Mouse (Mus musculus) mesoderm, embryonic 11.5 days (tissue): ENCODE measurements around the gene Rabgef1.

Source experiments
- DNase-seq: peaks from one replicate; pipeline ENCODE4 v3.0.0-alpha.2; 2012; ENCODE audit warnings: low read depth, low spot score

The Rabgef1 gene

DNA sequence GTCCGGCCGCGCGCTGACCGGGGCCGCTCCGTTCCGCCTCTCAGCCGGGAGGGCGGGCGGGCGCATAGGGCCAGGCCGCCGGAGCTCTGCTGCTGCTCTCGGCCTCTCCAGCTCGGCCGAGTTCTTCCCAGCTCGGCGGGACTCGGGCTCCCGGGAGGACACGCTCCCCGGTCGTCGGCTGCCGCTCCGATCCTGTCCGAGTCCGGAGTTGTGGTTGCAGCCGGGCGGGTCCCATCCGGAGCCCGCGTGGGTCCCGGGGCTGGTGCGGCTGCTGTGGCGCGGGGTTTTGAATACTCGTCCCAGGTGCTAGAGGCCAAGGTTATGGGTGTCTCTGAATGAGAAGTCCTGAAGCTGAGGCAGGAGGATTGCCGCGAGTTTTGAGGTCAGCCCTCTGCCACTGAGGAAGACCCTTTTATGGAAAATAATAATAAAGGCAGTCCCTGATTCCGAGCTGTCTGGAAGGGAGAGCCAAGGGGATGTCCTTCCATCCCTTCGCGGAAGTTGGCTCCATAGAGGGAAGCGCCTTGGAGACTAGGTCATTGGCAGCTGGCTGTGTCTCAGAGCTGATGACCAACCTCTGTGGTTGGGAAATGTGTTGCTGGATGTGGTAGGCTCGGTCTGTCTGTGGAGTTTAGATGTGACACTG, 481 bp downstream of the Rabgef1 start:
- DNase-seq = peak; percentile 50

DNA sequence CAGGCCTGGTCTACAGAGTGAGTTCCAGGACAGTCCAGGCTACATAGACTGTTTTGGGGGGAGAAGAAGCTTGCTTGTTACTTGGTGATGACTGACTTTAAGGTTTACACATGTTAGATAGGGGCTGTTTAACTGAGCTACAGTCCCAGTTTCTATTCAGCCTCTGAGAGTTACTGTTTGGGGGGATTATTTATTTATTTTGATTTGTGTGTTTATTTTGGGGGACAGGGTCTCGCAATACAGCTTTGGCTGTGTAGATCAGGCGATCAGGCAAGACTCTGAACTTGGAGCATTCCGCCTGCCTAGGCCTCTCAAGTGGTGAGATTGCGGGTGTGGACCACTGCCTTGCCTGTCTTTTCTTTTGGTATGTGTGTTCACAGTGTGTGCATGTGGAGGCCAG, 1.4 kb downstream of the Rabgef1 start:
- DNase-seq = no peak

DNA sequence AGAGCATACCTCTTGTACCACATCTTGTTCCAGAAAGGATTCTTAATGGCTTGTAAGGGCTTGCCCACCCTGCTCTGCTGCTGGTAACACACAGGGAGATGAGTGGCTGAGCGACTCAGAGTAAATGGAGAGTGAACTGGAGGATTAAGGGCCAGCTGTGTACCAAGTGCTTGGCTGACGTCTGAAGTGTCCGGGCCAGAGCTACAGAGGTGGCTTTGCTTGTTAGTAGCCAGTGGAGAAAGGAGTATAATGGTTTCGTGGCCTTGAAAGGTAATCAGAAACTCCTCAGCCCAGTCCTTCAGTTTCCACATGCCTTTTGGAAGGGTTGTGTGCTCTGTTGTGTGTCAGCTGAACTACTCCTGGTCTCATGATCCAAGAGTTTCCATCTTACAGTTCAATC, 6.3 kb downstream of the Rabgef1 start:
- DNase-seq = no peak

DNA sequence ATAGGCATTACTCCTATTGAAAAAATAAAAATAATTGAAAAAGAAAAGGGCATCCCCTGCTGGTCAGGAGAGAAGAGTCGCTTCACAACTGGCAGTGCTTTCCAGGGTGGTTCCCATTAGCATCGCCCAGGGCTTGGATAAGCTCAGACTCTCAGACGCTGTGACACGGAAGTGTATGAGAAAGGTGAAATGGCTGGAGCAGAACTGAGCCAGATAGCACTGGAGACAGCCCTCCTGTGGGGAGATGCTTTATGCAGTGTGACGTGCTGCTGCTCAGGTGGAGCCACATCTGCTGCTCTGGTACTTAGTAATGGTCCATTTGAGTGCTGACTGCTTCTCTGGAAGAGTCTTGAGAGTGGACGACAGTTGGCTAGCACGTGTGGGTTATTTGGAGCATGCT, 8.8 kb downstream of the Rabgef1 start:
- no peak for DNase-seq

DNA sequence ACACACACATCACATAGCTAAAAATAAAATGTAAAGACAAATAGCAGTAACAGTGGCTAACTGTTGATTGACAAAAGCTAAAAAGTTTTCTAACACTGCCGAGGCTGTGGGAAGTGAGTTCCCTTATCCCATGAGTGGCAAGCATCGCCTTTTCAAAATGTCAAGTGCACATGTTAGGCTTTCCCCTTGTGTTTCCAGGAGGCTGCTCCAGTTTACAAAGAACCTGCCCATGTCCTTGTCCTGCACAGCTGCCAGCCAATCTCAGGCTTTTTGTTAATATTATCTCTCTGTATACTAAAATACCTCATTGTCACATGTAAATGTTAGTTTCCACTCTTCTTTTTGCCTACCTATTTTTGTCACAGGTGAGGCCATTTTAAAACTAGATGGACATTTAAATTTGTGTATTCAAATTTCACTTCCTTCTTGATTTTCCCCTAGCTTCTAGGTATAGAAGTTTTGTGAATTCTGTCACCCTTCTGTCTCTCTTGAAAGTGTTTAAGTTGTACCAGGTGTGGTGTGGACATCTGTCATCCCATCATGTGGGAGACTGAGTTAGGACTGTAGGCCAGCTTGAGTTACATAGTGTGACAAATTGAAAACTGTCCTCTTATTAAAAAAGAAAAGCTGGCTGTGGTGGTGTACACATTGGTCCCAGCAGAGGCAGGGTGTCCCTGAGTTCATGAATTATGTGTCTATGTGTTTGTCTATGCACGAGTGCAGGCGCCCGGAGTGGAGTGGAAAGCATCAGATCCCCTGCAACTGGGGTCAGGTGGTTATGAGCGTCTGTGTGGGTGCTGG, 10.3 kb downstream of the Rabgef1 start:
- no peak for DNase-seq

DNA sequence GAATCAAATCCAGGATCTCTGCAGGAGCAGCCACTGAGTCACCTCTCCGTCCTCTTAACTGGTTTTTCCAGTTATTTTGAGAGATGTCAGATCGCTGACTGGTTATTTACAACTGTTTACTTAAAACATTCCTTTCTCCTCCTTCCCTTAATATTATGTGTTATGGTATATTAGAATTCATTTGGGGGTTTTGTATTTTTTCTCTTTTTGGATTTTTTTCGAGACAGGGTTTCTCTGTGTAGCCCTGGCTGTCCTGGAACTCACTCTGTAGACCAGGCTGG, 10.9 kb downstream of the Rabgef1 start:
- DNase-seq = no peak

DNA sequence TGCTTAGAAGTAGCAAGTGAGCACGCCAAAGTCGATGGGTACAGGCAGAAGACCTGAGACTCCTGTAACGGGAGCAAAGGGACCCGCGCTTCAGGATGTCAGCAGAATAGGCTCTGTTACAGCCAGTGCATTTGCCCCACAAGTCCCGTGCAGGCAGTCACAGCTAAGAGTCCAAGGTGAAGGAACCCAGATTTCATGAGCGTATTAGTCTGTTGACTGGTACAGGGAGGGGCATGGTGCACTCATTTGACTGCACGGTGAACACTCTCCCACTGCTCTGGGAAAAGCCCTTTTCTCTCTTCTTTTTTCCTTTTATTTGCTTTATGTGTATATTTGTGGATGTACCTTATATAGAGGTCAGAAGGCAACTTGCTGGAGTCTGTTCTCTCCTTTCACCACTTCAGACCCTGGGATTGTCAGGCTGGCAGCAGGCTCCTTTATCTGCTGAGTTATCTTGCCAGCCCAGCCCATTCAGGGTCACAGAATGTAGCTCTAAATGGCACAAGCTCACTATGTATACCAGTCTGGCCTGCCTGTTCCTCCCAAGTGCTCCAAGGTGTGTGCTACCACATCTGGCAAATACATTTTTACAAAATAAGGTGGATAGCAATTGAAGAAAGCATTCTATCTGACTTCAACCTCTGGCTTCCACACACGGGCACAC, 12.7 kb downstream of the Rabgef1 start:
- no peak for DNase-seq

DNA sequence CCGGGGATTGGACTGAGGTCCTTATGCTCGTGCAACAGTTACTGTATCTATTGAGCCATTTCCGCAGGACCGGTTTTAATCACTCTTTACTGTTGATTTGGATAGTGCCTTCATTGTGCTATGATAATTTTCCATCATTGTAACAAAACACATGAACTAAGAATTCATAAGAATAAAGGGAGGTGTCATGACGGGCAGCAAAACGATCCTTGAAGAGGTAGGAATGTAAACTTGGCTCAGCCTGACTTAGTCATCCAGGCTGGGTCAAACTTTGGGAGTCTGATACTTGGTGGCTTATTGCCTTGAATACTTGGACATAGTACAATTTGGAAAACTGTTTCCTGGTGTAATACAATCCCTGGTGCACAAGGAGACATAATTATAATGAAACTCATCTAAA, 13.7 kb downstream of the Rabgef1 start:
- no peak for DNase-seq

DNA sequence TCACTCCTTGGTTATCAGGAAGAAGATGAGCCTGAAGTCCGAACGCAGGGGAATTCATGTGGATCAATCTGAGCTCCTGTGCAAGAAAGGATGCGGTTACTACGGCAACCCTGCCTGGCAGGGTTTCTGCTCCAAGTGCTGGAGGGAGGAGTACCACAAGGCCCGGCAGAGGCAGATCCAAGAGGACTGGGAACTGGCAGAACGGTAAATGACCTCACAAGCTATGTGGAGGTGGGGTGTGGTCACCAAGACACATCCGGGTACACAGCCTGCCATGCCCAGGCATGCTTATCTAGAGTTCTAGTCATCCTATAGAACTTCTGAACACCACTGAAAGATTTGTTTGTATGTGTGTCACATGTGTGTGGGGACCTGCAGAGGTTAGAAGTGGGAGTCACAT, 15.8 kb downstream of the Rabgef1 start:
- no peak for DNase-seq

DNA sequence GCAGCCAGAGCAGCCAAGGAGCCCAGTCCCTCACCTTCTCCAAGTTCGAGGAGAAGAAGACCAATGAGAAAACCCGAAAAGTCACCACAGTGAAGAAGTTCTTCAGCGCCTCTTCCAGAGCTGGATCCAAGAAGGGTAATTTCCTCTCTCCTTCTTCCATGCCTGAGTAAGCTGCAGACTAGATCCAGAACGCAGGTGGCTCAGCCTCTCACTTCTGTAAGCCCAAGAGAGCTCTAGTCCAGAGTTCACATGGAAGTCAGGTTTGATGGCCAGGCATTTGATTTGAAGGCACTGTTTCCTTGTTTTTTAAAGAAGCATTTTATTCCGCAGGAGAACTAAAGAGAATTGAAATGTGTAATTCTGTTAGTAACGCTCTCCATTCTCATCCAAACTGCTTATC, 19.3 kb downstream of the Rabgef1 start:
- DNase-seq = no peak

DNA sequence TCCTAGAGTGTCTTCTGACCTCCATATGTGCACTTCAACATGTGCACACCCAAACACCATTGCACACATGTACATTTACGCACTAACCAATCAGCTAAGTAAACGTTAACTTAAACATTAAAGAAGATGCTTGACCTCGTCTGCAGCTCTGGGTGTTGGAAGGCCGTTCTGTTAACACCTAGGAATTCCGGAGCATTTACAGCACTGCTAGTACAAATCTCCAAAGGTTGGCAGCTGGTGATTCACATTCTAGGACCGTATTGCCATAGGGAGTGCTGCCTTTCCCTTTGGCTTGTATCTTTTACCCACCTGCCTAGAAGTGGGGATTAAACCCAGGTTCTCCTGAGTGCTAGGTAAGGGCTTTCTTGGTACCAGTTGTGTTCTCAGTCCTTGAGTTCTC, 20.3 kb downstream of the Rabgef1 start:
- no peak for DNase-seq

DNA sequence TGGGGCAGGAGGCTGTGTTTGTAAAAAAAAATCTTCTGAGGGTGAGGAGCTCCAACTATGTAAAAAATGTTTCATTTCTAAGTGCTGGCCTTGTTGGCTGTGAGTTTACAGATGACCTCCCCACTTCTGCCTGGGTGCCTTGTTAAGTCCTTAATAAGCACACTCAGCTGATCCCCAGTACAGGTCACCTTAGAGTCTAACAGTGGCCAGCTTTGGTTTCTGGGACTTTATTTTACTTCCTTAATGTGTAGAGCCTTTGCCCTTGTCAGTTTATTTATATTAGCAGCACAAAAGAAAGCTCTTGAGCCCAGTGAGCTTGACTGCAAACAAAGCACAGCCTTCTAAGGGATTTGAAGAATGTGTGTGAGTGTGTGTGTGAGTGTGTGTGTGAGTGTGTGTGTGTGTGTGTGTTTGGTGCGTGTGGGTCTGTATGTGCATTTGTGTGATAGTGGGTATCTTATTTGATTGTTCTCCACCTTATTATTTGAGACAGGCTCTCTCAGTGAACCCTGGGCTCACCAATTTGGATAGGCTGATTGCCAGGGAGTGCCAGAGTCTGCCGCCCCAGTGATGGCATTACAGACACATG, 20.9 kb downstream of the Rabgef1 start:
- DNase-seq = no peak

DNA sequence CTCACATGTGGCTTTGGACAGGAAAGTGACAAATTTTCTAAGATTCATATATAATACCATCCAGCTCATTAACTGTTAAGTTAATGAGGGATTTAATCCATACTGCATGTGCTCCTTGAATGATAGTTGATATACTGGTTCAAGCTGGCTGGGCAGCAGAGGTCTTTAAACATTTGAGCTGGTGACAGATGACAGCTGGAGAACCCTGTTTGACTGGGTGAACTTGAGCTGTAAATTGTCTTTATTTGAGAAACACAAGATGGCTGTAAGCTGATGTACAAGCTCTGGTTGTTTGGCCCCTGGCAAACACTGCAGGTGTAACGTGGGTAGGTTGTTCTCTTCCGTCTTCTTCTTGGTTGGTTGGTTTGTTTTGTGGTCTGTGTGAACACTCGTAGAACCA, 22.2 kb downstream of the Rabgef1 start:
- no peak for DNase-seq

DNA sequence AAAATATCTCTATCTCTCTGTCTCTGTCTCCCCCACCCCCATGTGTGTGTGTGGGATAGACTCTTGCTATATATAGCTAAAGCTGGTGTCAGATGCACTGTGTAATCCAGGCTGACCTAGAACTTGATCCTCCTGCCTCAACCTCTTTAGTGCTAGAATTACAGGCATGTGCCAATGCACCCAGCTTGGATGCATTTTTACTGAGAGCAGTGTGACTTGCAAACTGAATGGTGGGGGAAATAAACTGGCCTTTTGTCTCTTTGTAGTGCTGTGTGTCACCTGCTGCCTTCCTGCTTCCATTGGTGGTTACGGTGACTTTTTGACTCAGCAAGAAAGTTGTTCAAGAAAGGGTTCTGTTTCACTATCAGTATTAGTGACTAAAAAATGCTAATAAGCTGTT, 24.7 kb downstream of the Rabgef1 start:
- DNase-seq = no peak

DNA sequence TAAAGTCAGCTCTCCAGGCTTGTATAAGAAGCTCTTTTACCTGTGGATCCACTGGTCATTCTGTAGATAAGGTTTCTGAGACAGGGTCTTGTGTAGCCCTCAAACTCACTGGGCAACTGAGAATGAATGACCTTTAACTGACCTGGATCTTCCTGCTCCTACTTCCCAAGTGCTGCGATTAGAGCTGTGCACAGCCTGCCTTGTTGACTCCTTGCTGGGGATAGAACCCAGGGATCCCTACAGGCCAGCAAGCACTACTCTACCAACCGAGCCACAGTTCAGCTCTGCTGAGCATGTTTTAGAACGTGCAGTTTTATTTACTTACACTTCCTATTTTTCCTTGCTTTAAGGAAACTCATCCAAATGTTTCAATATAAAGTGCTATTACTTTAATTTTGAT, 25.9 kb downstream of the Rabgef1 start:
- DNase-seq = no peak

DNA sequence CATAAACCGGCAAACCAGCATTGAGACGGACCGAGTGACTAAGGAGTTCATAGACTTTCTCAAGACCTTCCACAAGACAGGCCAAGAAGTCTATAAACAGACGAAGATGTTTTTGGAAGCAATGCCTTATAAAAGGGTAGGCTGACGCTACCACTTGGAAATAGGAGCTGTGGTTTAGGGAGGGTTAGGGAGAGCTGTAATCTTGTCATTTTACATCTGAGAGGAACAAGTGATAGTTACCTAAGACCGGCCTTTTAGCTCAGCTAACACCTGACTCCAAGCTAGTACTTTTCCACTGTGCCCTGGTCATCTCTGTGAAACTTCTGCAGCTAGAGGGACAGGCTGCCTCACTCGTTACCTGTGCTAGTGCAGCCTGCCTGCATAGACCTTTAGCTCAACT, 26.4 kb downstream of the Rabgef1 start:
- no peak for DNase-seq

DNA sequence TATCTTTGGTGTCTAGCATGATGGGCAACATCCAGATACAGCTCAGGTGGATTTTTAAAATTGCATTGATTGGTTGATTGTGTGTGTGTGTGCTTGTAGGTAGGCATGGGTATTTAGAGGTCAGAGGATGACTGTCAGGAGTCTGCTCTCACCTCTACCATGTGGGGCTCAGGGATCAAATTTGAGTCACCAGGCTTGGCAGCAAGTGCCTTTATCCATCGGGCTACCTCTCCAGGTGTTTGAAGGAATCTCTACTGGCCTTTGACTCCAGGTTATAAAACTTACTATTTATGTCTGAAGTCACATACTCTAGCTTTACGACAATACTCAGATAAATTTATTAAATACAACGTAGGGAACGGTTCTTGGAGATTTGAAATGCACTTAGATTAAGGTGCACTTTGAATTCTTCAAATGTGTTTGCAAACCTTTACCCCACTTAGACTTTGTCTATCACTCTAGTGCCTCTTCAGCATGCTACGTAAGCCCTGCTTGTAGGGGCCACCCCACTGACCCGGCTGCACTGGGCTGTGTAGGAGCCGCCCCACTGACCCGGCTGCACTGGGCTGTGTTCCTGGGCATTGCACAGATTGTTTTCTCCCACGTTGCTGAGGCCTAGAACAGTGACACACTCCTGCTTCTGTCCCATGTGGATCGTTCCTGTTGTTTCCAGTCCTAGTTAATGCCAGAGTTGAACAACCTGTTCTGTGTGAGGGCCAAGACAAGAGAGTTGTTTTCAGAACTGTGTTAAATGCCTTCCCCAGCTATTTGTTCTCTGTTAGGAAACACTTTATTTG, 28.8 kb downstream of the Rabgef1 start:
- no peak for DNase-seq

DNA sequence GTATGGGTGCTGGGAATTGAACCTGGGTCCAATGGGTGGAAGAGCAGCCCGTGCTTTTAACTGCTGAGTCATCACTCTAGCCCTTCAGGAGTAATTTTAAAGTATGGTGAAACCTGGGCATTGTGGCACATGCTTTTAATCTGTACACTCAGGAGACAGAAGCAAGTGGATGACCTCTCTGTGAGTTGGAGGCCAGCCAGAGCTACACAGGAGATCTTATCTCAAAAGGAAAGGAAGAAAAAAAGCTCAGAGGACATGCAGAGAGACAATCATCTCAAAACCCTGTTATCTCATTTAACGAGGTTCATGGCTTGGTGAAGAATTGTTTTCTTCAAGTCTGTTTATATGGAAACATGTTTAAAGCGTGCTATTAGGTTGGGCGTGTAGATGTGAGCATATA, 32.4 kb downstream of the Rabgef1 start:
- DNase-seq = no peak

DNA sequence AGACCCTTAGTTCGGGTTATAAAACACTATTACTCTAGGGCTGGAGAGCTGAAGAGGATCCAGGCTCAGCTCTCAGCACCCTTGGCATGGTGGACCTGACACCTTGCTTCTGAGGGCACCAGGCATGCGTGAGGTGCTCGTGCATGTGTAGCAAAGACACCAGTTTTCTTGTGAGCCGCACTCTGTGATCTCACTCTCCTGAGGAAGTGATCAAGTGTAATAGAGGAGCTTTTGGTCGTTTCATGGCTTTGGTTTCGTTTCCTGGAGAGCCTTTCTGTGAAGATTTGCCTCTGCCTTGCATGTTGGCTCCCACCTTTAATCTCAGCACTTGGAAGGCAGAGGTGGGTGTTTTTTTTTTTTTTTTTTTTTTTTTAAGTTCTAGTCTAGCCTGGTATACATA, 33.0 kb downstream of the Rabgef1 start:
- DNase-seq = no peak

DNA sequence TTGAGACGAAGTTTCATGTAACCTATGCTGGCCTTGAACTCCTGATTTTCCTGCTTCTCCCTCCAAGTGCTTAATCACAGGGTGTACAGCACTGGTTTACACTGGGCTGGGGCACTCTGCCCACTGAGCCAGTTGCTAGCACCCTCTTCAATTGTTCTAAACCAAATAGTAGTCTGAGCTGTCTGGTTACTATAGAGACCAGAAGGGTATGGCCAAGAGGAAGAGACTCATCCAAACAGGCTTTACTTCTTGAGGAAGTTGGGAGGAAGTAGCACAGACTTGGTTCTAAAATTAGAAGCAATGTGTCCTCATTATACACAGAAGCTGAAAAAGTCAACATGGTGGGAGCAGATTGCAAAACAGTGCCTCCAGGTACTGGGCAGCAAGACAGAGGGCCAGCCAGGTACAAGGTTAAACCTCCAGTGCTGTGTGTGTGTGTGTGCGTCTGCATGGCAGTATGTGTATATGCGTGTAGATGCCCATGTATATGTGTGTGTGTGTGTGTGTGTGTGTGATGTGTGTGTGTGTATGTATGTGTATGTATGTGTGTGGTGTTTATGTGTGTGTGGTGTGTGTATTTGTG, 33.9 kb downstream of the Rabgef1 start:
- no peak for DNase-seq

DNA sequence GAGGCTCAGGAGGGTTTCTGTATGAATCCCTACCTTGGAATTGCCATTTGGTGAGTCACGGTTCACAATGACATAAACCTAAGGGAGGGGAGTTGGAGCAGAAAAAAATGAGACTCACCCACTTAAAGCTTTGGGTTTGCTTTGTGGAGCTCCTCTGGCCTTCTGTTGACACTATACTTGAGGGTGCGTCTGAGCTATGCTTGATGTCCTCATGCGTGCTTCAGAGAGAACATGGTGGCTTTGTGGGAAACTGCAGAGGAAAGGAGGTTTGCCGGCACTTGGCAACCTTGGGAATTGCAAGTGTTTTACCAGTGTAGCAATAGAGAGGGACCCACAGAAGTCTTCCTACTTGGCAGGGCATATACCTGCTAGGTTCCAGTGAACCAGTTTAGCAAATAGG, 35.7 kb downstream of the Rabgef1 start:
- no peak for DNase-seq

DNA sequence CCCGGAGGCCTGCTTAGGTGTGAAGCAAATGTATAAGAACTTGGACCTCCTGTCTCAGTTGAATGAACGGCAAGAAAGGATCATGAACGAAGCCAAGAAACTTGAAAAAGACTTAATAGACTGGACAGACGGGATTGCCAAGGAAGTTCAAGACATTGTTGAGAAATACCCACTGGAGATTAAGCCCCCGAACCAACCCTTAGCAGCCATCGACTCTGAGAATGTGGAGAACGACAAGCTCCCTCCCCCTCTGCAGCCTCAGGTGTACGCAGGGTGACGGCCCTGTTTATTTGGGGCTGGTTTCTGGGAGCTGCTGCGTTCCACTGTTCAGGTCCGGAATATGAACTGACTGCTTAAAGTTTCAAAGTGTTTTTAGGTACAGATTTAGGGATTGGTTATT, 41.4 kb downstream of the Rabgef1 start:
- no peak for DNase-seq
